Mouse (Mus musculus): Measurements from ENCODE around the gene Lcn4. TPM values are rescaled to one million over a fixed set of nuclear protein-coding genes. Genes with fewer than 3 reads are reported as not detected.

Gene Lcn4
- polyA plus RNA-seq, 1 experiment from 2014 or later: not detected

DNA sequence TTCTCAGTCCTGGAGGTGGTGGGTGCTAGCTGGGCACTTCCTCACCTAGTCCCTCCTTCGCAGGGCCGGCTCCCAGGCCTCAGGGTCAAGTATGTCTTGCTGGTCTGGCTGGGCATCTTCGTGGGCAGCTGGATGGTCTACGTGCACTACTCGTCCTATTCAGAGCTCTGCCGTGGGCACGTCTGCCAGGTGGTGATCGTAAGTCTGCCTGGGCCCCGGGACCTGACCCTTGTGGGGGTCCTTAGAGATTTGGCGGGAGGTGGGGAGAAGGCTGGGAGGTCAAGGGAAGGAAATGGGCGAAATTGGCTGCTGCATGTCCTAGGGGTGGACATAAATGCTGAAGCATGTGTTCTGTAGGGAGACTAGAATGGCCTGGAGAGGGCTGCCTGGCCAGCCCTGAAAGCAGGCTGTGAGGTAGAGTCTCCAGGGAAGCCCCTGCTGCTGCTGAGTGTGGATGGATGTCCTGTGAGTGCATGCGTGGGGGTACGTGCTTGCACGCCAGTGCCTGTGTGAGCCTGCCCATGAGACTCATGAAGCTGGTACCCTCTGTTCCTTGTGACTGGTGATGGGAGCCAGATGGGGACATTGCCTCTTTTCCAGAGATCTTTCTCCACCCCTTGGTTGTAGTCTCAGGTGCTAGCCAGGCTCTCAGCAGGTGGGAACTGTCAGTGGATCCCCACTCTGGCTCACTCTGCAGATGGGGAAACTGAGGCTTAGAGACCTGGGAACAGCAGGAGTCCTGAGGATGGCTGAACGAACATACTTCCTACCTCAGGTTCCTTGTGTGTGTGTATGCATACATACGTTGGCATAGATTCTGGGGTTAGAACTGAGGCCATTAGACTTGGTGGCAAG lies 38.3 kb downstream of the Lcn4 start:
- 82% methylated on average over 16 of the region's 16 CpGs for WGBS
- H3K36me3 ChIP-seq: peaks cover 40% of the 10 kb centered on the region
- DNase-seq (ENCODE audit: low spot score): no peak
- 0 out of 2 replicates have a peak overlapping the region, but pooled peaks have one; percentile 6 for H3K27ac ChIP-seq
- peaks cover 15% of the 10 kb centered on the region; the same call in 1 of the 2 replicates for H3K27me3 ChIP-seq (ENCODE audit: insufficient read depth, poor library complexity, severe bottlenecking)
- peaks cover 48% of the 10 kb centered on the region for H3K4me1 ChIP-seq
- no peaks in the 10 kb centered on the region for H3K9me3 ChIP-seq
- H3K4me3 ChIP-seq: 0 out of 2 replicates have a peak overlapping the region, but pooled peaks have one; percentile 8

- peak overlapping the region; percentile 77 for H3K4me3 ChIP-seq
- H3K4me1 ChIP-seq: peaks cover 30% of the 10 kb centered on the region
- H3K36me3 ChIP-seq: peaks cover 3% of the 10 kb centered on the region; the same call in 1 of the 2 replicates
- WGBS: 22% methylated on average over 5 of the region's 5 CpGs
- H3K27me3 ChIP-seq (ENCODE audit: insufficient read depth, poor library complexity, severe bottlenecking): peaks cover 23% of the 10 kb centered on the region; the same call in 1 of the 2 replicates
- DNase-seq (ENCODE audit: low spot score): no peak
- H3K9me3 ChIP-seq: no peaks in the 10 kb centered on the region
- peak overlapping the region; percentile 88 for H3K27ac ChIP-seq
Measured at GRCm38 (mm10) chr2:26628792-26629437, 42.2 kb downstream of the Lcn4 start.

GRCm38 (mm10) chr2:26627921-26628739 lies 43.0 kb downstream of the Lcn4 start, which contains the start of gene Fam69b:
Gene Fam69b, plus strand, starts transcription at chr2:26628457.
- no peaks in the 10 kb centered on the region for H3K9me3 ChIP-seq
- WGBS: under 1% methylated on average over 70 of the region's 70 CpGs
- no peak for DNase-seq (ENCODE audit: low spot score)
- peak within 1 kb of the TSS; percentile 77 for H3K4me3 ChIP-seq
- H3K27ac ChIP-seq: peak within 1 kb of the TSS; percentile 88
- H3K27me3 ChIP-seq (ENCODE audit: insufficient read depth, poor library complexity, severe bottlenecking): peaks cover 23% of the 10 kb centered on the region; the same call in 1 of the 2 replicates
- H3K4me1 ChIP-seq: peaks cover 30% of the 10 kb centered on the region
- H3K36me3 ChIP-seq: no peaks in the 10 kb centered on the region

GRCm38 (mm10) chr2:26626081-26626480 lies 45.0 kb downstream of the Lcn4 start:
- no peak overlapping the region for H3K4me3 ChIP-seq
- 57% methylated on average over 3 of the region's 3 CpGs for WGBS
- no peaks in the 10 kb centered on the region for H3K36me3 ChIP-seq
- DNase-seq (ENCODE audit: low spot score): no peak
- H3K27me3 ChIP-seq (ENCODE audit: insufficient read depth, poor library complexity, severe bottlenecking): peaks cover 23% of the 10 kb centered on the region; the same call in 1 of the 2 replicates
- H3K4me1 ChIP-seq: peaks cover 24% of the 10 kb centered on the region
- H3K27ac ChIP-seq: no peak overlapping the region
- H3K9me3 ChIP-seq: no peaks in the 10 kb centered on the region

DNA sequence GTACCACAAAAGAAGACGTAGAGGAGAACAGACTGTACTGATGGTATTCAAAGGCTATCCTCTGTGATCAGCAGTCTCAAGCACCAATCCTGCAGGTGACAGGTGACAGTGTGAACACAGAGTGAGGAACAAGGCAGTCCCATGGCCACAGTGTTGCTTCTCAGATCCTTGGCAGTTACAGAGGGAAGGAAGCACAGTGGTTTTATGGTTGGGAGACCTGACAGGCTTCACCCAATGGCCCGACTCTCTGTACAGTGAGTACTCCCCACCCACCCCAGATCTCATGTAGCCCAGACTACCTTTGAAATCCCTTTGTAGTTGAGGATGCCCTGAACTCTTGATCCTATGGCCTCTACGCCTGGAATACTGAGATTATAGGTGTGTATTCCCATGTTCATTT lies 45.7 kb downstream of the Lcn4 start:
- Histone ChIP-seq H3K27ac (no peak overlapping the region), H3K27me3 (ENCODE audit: insufficient read depth, poor library complexity, severe bottlenecking) (peaks cover 19% of the 10 kb centered on the region; the same call in 1 of the 2 replicates), H3K4me3 (no peak overlapping the region), H3K36me3 (no peaks in the 10 kb centered on the region), H3K4me1 (peaks cover 24% of the 10 kb centered on the region), H3K9me3 (no peaks in the 10 kb centered on the region)
- WGBS: 78% methylated on average over 3 of the region's 3 CpGs
- no peak for DNase-seq (ENCODE audit: low spot score)

DNA sequence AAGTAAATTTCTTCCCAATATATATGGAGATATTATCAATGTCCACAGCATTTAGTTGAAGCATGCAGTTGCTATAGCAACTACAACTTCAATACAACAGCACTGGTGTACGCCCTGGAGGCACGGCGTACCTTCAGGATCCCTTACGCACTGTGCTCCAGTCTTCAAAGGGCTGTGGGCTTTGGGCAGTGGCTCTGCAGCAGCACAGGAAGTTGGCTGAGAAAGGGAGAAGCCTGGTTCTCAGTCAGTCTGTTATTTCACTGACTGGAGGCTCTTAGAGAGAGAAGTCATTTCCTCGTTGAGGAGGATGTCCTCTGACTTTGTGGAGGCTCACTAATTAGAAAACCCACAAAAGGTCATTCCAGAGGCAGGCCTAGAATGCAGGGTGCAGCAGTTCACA lies 48.1 kb downstream of the Lcn4 start:
- Histone ChIP-seq H3K27ac (no peak overlapping the region), H3K36me3 (no peaks in the 10 kb centered on the region), H3K27me3 (ENCODE audit: insufficient read depth, poor library complexity, severe bottlenecking) (peaks cover 14% of the 10 kb centered on the region; the same call in 1 of the 2 replicates), H3K9me3 (no peaks in the 10 kb centered on the region), H3K4me3 (no peak overlapping the region), H3K4me1 (peaks cover 12% of the 10 kb centered on the region)
- no peak for DNase-seq (ENCODE audit: low spot score)
- WGBS: 70% methylated on average over 5 of the region's 5 CpGs

DNA sequence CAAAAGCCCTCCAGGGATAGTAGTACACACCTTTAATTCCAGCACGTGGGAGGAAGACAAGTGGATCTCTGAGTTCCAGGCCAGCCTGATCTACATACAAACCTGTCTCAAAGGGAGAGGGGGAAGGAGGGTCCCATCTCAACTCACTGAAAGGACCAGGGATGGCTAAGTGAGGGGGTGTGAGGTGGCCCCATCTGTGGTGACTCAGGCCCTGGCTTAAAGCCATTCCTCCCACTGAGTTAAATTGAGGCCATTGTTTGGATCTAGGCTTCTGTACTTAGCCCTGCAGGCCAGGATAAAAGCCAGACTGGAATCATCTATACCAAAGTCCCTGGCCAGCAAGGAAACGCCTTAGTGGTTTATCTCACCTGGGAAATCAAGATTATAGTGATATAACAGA lies 49.8 kb downstream of the Lcn4 start:
- Histone ChIP-seq H3K4me1 (peaks cover 17% of the 10 kb centered on the region), H3K4me3 (no peak overlapping the region), H3K9me3 (no peaks in the 10 kb centered on the region), H3K27ac (no peak overlapping the region), H3K36me3 (no peaks in the 10 kb centered on the region), H3K27me3 (ENCODE audit: insufficient read depth, poor library complexity, severe bottlenecking) (0 out of 2 replicates have a peak, but pooled peaks cover 6% of the 10 kb centered on the region)
- DNase-seq (ENCODE audit: low spot score): no peak
- WGBS: 49% methylated on average over 2 of the region's 2 CpGs

DNA sequence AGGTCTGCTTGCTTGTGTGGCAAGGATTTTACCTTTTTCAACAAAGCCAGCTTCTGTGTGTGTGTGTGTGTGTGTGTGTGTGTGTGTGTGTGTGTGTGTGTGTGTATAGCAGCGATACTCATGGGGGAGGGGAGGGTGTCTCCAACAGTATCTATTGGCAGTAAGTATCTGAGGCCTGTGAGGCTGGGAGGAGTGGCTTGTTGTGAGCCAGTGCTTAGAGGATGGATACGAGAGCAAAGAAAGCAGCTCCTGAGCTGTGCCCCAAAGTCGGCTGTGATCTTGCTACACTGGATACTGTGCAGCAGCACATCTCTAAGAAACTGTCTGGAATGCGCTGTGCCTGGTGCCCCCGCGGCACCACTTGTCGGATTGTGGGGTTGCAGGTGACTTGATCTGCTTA lies 53.2 kb downstream of the Lcn4 start:
- Histone ChIP-seq H3K4me3 (no peak overlapping the region), H3K36me3 (no peaks in the 10 kb centered on the region), H3K4me1 (peaks cover 17% of the 10 kb centered on the region), H3K27ac (no peak overlapping the region), H3K27me3 (ENCODE audit: insufficient read depth, poor library complexity, severe bottlenecking) (0 out of 2 replicates have a peak, but pooled peaks cover 6% of the 10 kb centered on the region), H3K9me3 (no peaks in the 10 kb centered on the region)
- DNase-seq (ENCODE audit: low spot score): no peak
- 53% methylated on average over 7 of the region's 7 CpGs for WGBS

Other genes with a start within 250 kb of the Lcn4 start
- 24.7 and 26.4 TPM in 2 replicates for gene Sec16a, start 226.1 kb downstream of the Lcn4 start, polyA plus RNA-seq (2016; fragmentation: Nextera tagmentation; extraction: Ambion mirVana)
- 13.2 and 16.6 TPM in 2 replicates for gene Notch1, start 154.6 kb downstream of the Lcn4 start, polyA plus RNA-seq (2016; fragmentation: Nextera tagmentation; extraction: Ambion mirVana)
- gene Egfl7, start 91.3 kb downstream of the Lcn4 start, polyA plus RNA-seq (2016; fragmentation: Nextera tagmentation; extraction: Ambion mirVana): 164 and 186 TPM in 2 replicates
- gene Gm20532, start 84.6 kb downstream of the Lcn4 start, polyA plus RNA-seq (2016; fragmentation: Nextera tagmentation; extraction: Ambion mirVana): not detected in 2 replicates
- 20.4 and 28.9 TPM in 2 replicates for gene Agpat2, start 66.9 kb downstream of the Lcn4 start, polyA plus RNA-seq (2016; fragmentation: Nextera tagmentation; extraction: Ambion mirVana)
- gene Fam69b, start 42.8 kb downstream of the Lcn4 start, polyA plus RNA-seq (2016; fragmentation: Nextera tagmentation; extraction: Ambion mirVana): 15.7 and 18.2 TPM in 2 replicates
- not detected in 2 replicates for gene Abo, start 193.7 kb upstream of the Lcn4 start, polyA plus RNA-seq (2016; fragmentation: Nextera tagmentation; extraction: Ambion mirVana)
- gene Surf6, start 231.6 kb upstream of the Lcn4 start, polyA plus RNA-seq (2016; fragmentation: Nextera tagmentation; extraction: Ambion mirVana): 18.7 and 24.2 TPM in 2 replicates
- 40.7 and 55.0 TPM in 2 replicates for gene Med22, start 239.4 kb upstream of the Lcn4 start, polyA plus RNA-seq (2016; fragmentation: Nextera tagmentation; extraction: Ambion mirVana)
- 425 and 513 TPM in 2 replicates for gene Rpl7a, start 239.5 kb upstream of the Lcn4 start, polyA plus RNA-seq (2016; fragmentation: Nextera tagmentation; extraction: Ambion mirVana)
- gene Surf2, start 245.1 kb upstream of the Lcn4 start, polyA plus RNA-seq (2016; fragmentation: Nextera tagmentation; extraction: Ambion mirVana): 39.9 and 45.7 TPM in 2 replicates
- 40.9 and 45.6 TPM in 2 replicates for gene Surf1, start 245.2 kb upstream of the Lcn4 start, polyA plus RNA-seq (2016; fragmentation: Nextera tagmentation; extraction: Ambion mirVana)